Mouse (Mus musculus) MEL-GATA-1-ER (cell line): ENCODE measurements around the gene Gper1.
A peak's percentile ranks its signal among the peaks of the same experiment; 100 is the strongest.

Experiments used
- DNase-seq: peaks from one replicate; pipeline ENCODE4 v3.0.0-alpha.2; 2012; ENCODE audit warnings: low read depth; ENCODE audit errors: extremely low read depth

Gper1 gene

GRCm38 (mm10) chr5:139423026-139423865 lies at the start of gene Gper1:
Gene Gper1 (plus strand): TSS chr5:139423151.
- DNase-seq: no peak

GRCm38 (mm10) chr5:139373889-139374444 lies 49.0 kb upstream of the Gper1 start:
- DNase-seq: no peak

- DNase-seq: no peak
These were observed 48.1 kb upstream of the Gper1 start for GRCm38 (mm10) chr5:139374841-139375240.

DNA sequence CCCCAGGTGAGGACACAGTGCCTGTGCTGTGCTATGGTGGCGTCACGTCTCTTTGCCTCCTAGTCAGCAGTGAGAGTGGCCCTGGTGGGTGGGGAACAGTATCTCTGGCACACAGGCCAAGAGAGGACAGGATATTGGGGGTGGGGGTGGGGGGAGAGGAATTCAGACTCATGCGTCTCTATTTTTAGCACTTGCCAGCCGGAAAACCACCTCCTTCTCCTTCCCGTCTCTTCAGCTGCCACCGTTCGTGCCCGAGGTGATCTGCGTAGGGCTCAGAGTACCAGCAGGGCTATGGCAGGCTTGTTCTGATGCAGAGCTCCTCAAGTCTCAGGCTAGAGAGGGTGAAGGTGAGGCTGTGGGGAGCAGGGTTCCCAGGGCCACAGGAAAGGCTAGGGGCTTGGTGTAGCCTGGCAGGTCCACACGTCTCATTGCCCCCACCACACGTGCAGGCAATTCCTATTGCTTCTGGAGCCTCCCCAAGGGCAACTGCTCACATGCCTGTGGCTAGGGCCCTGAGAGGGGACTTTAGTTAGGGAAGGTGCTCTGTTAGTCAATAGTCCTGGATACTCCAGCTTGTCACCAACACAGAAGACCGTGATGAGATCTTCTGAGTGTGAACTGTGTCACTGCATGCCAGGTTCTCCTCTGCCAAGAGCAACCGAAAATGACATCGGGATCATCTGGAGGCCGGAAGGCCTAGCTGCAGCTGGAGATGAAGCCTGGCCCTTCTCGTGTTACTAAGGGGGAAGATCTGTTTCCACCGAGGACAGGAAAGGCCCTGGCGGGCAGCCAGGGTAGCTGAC lies 45.3 kb upstream of the Gper1 start, which contains the start of gene Gpr146:
Gpr146 (plus strand) TSS at position 230 of the 803 bp plus-strand sequence.
- peak; percentile 59 for DNase-seq

DNA sequence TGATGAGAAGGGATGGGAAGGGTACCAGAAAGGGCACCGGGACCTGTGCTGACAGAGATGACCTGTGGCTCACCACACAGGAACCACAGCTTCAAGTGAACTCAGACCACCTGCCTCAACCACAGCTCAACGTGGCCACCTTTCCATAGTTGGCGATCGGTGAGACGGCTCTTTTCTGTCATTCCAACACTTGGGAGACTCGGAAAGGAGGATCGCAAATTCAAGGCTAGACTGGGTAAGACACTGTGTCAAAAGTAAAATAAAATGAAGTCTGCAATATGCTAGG lies 44.7 kb upstream of the Gper1 start:
- no peak for DNase-seq

DNA sequence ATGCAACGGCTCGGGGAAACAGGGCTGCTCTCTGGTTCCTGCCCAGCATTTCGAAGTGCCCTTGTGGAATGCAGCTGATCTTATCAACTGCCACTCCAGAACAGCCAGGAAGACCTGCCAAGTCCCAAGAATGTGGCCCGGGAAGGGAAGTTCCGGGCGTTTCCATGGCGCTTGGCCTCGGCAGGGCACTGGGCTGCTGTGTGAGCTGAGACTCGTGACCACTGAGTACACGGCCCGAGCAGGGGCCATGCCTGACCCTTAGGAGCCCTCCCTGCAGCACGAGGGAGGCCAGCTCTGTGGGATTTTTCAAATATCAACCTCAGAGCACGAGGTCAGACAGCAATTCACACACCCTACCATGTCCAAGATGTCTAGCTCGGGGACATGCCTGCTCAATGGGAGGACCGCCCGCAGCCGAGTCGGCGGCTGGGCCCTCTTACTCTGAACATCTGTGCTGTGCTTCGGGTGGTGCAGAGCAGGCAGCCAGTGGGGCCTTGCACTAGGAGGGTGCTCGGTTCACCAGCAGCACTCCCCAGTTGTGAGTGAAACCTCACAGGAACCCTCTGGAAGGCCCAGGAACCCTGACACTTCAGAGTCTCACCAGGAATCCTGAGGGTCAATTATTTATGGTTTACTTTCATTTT lies 43.8 kb upstream of the Gper1 start:
- no peak for DNase-seq

DNA sequence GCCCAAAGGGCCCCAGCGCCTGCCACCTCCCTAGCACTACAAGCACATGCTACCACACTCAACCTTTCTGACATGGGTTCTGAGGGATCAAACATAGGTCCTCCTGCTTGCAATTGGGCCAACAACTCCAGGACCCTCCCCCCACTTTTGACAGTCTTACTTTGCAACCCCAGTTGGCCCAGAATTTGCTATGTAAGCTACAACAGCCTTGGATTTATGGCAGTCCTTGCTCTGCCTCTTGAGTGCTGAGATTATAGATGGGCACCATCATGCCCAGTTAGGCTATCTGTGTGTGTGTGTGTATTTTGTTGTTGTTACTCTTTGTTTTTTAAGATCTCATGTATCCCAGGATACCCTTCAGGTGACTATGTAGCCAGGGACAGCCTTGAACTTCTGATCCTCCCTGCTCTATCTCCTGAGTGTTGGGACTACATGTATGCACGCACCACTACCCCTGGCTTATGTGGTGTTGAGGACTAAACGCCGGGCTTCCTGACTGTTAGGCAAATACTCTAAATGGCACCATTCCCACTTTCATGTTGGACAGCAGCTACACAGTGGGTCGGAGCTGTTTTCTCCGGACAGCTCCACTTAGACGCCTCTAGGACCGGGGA lies 43.1 kb upstream of the Gper1 start:
- DNase-seq: peak; percentile 43

GRCm38 (mm10) chr5:139380385-139381248 lies 42.3 kb upstream of the Gper1 start:
- peak; percentile 75 for DNase-seq

DNA sequence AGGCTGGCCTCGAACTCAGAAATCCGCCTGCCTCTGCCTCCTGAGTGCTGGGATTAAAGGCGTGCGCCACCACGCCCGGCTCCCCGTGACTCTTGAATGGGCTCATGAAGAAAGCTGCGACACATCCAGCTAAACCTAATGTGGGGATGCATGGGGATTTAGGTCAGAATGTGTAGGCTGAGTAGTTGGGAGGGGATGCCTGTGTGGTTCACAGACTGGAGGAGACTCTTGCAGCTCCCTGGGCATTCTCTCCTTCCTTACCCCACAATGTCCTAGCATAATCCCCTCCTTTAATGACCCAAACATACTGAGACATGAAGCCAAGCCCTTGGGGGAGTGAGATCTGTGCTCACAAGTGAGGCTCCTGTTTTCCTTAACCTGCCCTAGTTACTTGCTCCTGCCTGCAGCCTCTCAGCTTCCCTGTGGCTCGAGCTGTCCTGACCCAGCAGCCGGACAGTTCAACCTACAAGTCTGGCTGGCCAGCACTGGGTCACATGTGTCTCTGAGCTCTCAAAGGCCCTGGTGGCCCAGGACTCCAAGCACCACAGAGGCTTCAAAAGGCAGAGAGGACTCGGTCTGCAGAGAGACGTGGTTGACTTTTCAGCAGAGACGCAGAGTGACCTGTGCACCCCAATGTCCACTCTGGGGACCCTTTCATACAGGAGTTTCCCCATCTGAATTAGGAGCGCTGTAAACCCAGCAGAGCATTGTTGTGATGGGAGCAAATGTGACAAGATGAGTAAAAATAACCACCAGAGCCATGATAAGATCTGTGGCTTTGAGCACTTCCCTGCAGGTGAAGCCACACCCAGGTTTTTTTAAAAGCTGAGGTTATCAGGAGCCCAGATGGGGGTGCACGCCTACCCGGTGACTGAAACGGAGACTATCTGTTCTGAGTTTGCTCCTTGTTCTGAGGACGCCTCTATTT lies 41.1 kb upstream of the Gper1 start:
- peak; percentile 85 for DNase-seq

- DNase-seq: peak; percentile 91
These were observed 40.2 kb upstream of the Gper1 start for GRCm38 (mm10) chr5:139382760-139383159.

DNA sequence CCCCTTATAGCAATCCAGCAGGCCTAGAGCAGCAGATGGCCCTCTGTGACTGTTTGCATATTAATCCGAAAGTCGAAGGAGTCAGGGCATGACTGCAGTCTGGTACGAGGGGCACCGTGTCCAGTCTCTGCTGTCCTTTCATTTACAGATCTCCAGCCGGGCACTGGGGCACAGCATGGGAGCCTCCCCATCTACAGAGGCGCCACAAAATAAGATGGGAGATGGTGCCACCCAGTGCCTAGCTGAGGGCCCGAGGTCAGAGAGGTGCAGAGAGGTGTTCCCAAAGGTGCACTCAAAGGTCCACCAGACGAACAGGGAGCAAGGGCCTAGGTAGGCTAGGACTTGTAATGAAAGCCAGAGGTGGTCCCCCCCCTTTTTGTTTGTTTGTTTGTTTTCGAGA lies 39.7 kb upstream of the Gper1 start:
- DNase-seq: no peak

DNA sequence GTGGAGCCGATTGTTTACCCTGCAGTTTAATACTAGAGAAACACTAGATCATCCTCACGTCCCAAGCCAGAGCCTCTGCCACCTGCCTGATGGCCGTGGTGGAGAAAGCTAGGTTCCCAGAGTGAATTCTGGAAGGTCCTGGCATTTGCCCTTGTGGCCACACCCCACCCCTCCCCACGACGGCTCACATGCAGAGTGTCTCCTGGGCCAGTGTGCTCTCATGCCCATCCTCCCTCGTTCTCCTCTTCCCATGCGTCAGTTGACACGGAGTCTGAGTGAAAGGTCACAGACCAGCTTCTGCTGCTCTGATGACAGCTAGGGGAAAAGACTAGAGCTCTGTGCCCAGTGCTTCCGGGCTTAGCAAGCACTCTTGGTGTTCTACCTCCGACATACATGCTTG lies 38.4 kb upstream of the Gper1 start:
- no peak for DNase-seq

DNA sequence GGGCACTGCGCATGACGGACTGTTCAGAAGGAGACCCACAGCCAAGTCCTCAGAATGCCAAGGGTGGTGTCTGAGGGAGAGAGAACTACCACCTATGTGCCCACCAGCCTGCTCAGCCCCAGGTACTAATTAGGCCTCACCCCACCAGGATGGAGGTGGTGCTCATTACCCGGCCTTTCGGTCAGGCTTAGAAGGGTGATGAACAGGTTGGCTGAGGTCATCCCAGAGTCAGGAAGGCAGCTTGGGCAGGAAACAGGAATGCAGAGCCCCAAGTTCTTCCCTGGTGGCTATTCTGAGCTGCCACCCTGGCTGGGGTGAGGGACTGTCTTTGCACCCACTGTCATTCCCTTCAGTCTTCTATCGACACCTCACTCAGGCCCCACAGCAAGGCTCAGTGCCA lies 36.9 kb upstream of the Gper1 start:
- no peak for DNase-seq

DNA sequence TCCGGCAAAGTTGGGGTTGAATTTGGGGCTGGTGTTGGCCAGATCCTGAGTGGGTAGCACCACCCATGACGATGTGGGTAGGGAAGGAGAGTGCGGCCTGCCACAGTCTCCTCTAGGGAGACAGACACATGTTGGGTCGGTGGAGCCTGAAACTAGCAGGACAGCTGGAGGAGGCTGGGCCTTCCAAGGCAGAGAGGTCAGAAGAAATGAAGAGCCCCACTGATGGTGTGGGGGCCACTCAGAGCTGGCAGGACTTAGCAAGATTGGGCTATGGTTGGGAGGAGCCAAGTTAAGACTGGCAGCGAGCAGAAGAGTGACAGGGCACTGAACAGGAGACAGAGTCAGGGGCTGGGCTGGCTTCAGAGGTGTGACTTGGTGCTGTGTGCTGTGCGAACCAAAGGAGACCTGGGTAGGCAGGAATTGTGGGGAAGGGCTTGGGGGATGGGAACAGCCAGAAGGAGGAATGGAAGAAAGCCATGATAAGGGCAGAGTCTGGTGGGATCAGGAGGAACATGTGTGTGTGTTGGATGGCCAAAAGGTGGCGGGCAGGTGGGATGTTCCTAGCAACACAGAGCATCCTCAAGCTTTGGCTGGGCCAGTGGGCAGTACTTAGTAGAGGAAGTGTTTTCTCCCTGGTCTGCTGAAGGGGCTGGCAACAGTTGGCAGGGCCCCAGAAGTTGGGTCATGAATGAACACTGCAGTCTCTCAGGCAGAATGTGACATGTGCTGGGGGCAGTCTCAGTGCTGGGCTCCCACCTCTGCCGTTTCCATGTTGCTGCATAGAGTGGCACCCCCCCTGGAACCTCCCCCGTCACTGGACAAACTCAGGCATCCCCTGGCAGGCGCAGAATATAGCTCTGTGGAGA lies 35.4 kb upstream of the Gper1 start:
- no peak for DNase-seq

GRCm38 (mm10) chr5:139388195-139388570 lies 34.8 kb upstream of the Gper1 start:
- no peak for DNase-seq

- peak; percentile 72 for DNase-seq
These were observed 34.0 kb upstream of the Gper1 start for GRCm38 (mm10) chr5:139388694-139389675.

- DNase-seq: peak; percentile 55
These were observed 33.3 kb upstream of the Gper1 start for GRCm38 (mm10) chr5:139389676-139390061.
